Mouse (Mus musculus) embryo, embryonic 10.5 days (tissue): ENCODE data around the gene B3gnt2.

Source experiments
- DNase-seq: peaks from one replicate; pipeline ENCODE4 v3.0.0-alpha.2; 2015; ENCODE audit warnings: low spot score

Gene B3gnt2

DNA sequence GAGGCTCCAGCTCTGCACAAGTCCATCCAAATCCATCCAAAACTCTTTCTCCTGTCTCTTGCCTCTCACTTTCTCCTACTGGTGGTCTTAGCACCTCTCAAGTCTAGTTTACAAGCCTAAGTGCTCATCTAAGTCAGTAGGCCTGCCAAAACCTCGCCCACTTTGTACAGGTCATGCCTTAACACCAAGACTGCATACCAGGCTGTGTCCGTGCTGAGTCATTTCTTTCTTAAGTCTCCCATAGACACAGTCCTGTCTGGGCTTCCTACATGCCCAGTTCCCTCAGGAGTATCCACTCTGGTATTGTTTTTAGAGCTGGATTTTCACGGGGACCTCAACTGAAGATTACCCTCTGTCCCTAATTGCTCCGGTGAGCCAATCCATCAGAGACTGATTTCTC lies 127.9 kb downstream of the B3gnt2 start:
- no peak for DNase-seq

DNA sequence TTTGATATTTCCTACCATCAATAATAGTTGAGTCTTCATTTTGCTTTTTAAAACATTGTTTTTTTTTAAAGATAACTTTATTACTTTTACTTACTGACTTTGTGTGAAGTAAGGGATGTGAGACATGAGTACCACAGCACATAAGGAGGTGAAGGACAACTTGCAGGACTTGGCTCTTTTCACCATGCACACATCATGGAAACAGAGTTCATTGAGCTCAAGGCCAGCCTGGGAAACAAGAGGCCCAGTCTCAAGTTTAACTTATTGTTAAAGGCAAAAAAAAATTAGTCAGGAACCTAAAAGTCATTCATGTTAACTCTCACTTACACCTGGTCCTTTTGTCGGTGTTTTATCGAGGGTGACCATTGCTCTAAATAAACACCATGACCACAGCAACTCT lies 137.7 kb downstream of the B3gnt2 start:
- no peak for DNase-seq

DNA sequence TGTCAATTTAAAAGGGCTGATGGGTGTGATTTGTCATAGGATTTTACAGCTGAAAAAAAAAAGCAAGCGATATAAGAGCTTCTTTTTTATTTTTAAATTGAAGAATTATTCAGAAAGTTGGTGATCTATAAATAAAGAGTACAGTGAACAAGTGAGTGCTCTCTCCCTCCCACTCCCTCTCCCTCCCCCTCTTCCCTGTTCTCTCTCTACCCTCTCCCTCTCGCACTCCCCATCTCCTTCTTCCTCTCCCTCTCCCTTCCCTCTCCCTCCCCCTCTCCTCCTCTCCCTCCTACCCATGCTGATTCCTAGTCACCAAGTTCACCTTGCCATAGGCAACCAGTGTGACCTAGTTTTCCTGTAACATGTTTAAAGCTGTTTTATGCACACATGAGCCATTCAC lies 140.7 kb downstream of the B3gnt2 start:
- DNase-seq: no peak

DNA sequence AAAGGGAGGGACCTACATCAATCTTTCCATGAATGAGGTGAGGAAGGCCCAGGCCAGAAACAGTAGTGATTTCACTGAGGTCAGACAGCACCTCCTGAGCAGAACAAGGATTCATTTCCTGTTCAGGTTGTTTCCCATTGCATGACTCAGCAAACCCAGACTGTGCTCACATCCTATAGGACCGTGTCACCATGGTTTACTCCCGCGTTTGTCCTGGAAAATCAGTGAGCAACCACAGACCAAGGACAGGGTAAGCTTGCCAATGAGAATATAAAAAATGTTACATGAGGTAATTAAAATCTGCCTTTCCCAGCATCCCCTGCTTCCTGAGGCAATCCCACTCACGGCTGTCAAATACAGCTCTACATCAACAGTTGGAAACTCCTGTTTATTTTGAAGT lies 141.2 kb downstream of the B3gnt2 start:
- DNase-seq: peak; percentile 14

DNA sequence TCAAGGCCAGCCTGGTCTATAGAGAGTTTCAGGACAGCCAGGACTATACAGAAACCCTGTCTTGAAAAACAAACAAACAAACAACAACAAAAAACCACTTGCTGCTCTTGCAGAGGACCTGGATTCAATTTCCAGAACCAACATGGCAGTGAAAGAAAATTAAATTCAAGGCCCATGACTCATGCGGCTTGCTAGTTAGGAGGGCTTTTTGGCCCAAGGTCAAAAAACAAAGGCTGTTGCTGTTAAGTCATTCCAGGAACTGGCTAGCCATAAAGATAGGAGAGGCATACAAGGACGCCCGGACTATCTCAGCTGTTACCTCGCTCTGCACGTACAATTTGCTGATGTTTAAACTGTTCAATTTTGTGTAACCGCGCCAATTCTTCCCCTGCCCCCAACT lies 142.7 kb downstream of the B3gnt2 start:
- DNase-seq: no peak

DNA sequence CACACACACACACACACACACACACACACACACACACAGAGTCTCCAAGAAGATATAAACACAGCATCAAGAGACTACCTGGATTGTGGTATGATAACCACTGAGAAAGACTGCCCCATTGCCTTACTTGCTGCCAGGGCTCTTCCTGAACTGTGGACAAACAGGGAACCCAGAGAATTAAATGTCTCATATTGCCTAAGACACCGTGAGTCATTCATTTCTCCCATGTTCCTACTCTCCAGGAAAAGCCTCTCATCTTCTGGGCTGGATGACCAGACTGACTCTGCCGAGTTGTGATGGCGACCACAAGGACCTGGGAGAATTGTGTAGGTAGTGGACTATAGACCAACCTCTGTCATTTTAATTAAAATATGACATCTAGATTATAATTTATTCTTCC lies 149.4 kb downstream of the B3gnt2 start:
- DNase-seq: no peak

DNA sequence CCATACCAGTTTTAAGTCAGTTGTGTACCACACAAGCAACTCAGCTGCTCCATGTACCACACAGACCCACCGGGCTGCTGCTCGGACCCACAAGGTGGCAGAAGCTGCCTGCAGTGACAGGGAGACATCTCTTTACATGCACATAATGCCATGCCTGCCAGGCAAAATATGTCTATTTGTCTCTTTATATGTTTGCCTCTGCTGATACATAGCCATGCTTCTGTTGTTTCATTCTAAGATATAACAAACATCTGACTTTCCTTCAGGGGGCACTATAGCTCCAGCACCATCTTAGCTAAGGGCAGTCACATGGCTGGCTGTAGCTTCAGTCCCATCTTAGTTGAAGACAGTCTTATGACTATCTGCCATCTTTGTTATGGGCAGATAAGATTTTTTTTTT lies 150.2 kb downstream of the B3gnt2 start:
- peak; percentile 46 for DNase-seq
